Mouse (Mus musculus) CH12.LX (cell line): ENCODE results near the gene Dhx58. TPM values are rescaled to one million over a fixed set of nuclear protein-coding genes. Genes with fewer than 3 reads are reported as not detected.

Experiments used
- DNase-seq: peaks from one replicate; pipeline ENCODE4 v3.0.0-alpha.2; 2013; ENCODE audit errors: extremely low read depth
- H3K27ac ChIP-seq: 2 replicates; pipeline ENCODE4 v1.5.1; 2012; ENCODE audit warnings: low read depth, mild to moderate bottlenecking, control low read depth, moderate library complexity; ENCODE audit not compliant: insufficient read depth
- H3K27me3 ChIP-seq: replicated peaks from 2 replicates; pipeline ENCODE3; 2012; ENCODE audit warnings: inconsistent platforms
- H3K36me3 ChIP-seq, 2 experiments: replicated peaks in 1 of 2; 2 replicates each; pipeline versions ENCODE3 to v1.6.1; 2012; ENCODE audit warnings: inconsistent platforms in 1 of 2, low read length in 1 of 2, mild to moderate bottlenecking in 1 of 2, mixed read lengths in 1 of 2, moderate library complexity in 1 of 2; ENCODE audit not compliant: control insufficient read depth in 1 of 2, insufficient read depth in 1 of 2
- H3K4me1 ChIP-seq, 2 experiments: 2 replicates each; pipeline ENCODE4 v1.6.1; 2012; ENCODE audit warnings: inconsistent platforms in 1 of 2, moderate library complexity in 1 of 2; ENCODE audit not compliant: insufficient read depth in 2 of 2, control insufficient read depth in 1 of 2
- H3K4me2 ChIP-seq: 2 replicates; pipeline ENCODE4 v1.6.1; 2012; ENCODE audit warnings: low read depth, mild to moderate bottlenecking, control low read depth; ENCODE audit not compliant: poor library complexity, insufficient read depth, severe bottlenecking
- H3K4me3 ChIP-seq, 3 experiments: fragments of 150-350 bp in 1 of 3; sonication (generic) in 1 of 3; replicated peaks in 1 of 3; 2 replicates each; pipeline versions ENCODE3 to v1.5.1; 2011 to 2012; ENCODE audit warnings: low read depth in 2 of 3, low read length in 2 of 3, mild to moderate bottlenecking in 2 of 3, moderate library complexity in 2 of 3, control low read depth in 1 of 3, improper control_type of control experiment in 1 of 3, inconsistent platforms in 1 of 3, mixed read lengths in 1 of 3; ENCODE audit not compliant: poor library complexity in 1 of 3
- H3K79me2 ChIP-seq: replicated peaks from 2 replicates; pipeline ENCODE4 v1.6.1; 2012; ENCODE audit warnings: mild to moderate bottlenecking, moderate library complexity; ENCODE audit not compliant: control insufficient read depth, poor library complexity, insufficient read depth, severe bottlenecking; ENCODE audit errors: extremely low read depth
- H3K9ac ChIP-seq: 2 replicates; pipeline ENCODE4 v1.6.1; 2012; ENCODE audit warnings: low read depth, mild to moderate bottlenecking, control low read depth, moderate library complexity; ENCODE audit not compliant: insufficient read depth
- H3K9me3 ChIP-seq: replicated peaks from 2 replicates; pipeline ENCODE3; 2012; ENCODE audit warnings: low read length, inconsistent platforms, mixed read lengths
- CHD2 ChIP-seq: IDR thresholded peaks from 2 replicates; pipeline ENCODE4 v1.6.1; 2011; ENCODE audit warnings: low read length, improper control_type of control experiment
- CTCF ChIP-seq, 2 experiments: IDR thresholded peaks in 1 of 2; conservative IDR thresholded peaks in 1 of 2; 2 replicates each; pipeline ENCODE4 v1.5.1; 2011 to 2012; ENCODE audit warnings: low read depth in 2 of 2, low read length in 2 of 2, improper control_type of control experiment in 1 of 2, inconsistent platforms in 1 of 2, mild to moderate bottlenecking in 1 of 2, moderate library complexity in 1 of 2
- E2F4 ChIP-seq: IDR thresholded peaks from 2 replicates; pipeline ENCODE4 v1.6.1; 2011; ENCODE audit warnings: low read depth, low read length, improper control_type of control experiment; ENCODE audit not compliant: insufficient replicate concordance
- HCFC1 ChIP-seq: IDR thresholded peaks from 2 replicates; pipeline ENCODE4 v1.6.1; 2012; ENCODE audit warnings: low read depth, mild to moderate bottlenecking, inconsistent platforms, low read length, improper control_type of control experiment
- JUN ChIP-seq: IDR thresholded peaks from 2 replicates; pipeline ENCODE4 v1.6.1; 2011; ENCODE audit warnings: low read depth, mild to moderate bottlenecking, low read length, improper control_type of control experiment, moderate library complexity; ENCODE audit not compliant: insufficient read depth
- MEF2A ChIP-seq: IDR thresholded peaks from 2 replicates; pipeline ENCODE4 v1.6.1; 2014; ENCODE audit warnings: low read depth, mild to moderate bottlenecking, inconsistent platforms, low read length, improper control_type of control experiment, borderline replicate concordance
- MXI1 ChIP-seq: IDR thresholded peaks from 2 replicates; pipeline ENCODE4 v1.6.1; 2011; ENCODE audit warnings: mild to moderate bottlenecking, low read depth, low read length, improper control_type of control experiment
- MYC ChIP-seq: IDR thresholded peaks from 2 replicates; pipeline ENCODE4 v1.6.1; 2011; ENCODE audit warnings: low read depth, mild to moderate bottlenecking, improper control_type of control experiment, low read length
- NRF1 ChIP-seq: IDR thresholded peaks from 2 replicates; pipeline ENCODE4 v1.6.1; 2014; ENCODE audit warnings: low read depth, mild to moderate bottlenecking, inconsistent platforms, low read length, improper control_type of control experiment, moderate library complexity
- POLR2A ChIP-seq: IDR thresholded peaks from 2 replicates; pipeline ENCODE4 v1.6.1; 2011; ENCODE audit warnings: low read depth, mild to moderate bottlenecking, improper control_type of control experiment, low read length
- RAD21 ChIP-seq: IDR thresholded peaks from 2 replicates; pipeline ENCODE4 v1.6.1; 2011; ENCODE audit warnings: low read depth, mild to moderate bottlenecking, low read length, improper control_type of control experiment, moderate library complexity
- USF1 ChIP-seq: IDR thresholded peaks from 2 replicates; pipeline ENCODE4 v1.6.1; 2014; ENCODE audit warnings: low read depth, mild to moderate bottlenecking, inconsistent platforms, low read length, improper control_type of control experiment
- USF2 ChIP-seq: conservative IDR thresholded peaks from 2 replicates; pipeline ENCODE4 v1.6.1; 2011; ENCODE audit warnings: low read depth, low read length, improper control_type of control experiment
- ZNF384 ChIP-seq: IDR thresholded peaks from 2 replicates; pipeline ENCODE4 v1.6.1; 2012; ENCODE audit warnings: low read depth, low read length, improper control_type of control experiment, inconsistent platforms
- dilution Hi-C: fragments of 300-500 bp; cut with MboI; formaldehyde crosslinking; loops from 2 replicates; pipeline ENCODE4 v1.14.3; 2020; ENCODE audit warnings: low sequenced_read_pairs; ENCODE audit not compliant: extremely low pct_unique_long_range_greater_than_20kb, extremely low pct_ligation_motif_present
- in situ Hi-C: fragments of 300-500 bp; cut with MboI; formaldehyde crosslinking; loops from 3 replicates; pipeline ENCODE4 v1.14.3; 2019; ENCODE audit warnings: low sequenced_read_pairs, low pct_ligation_motif_present, low pct_unique_long_range_greater_than_20kb, mixed read lengths
- polyA plus RNA-seq: library from polyadenylated mRNA; unstranded; fragments of >175 nt; gene quantifications from 2 replicates; pipeline ENCODE4 v1.2.1, GENCODE M21; 2012; ENCODE audit warnings: low read depth; ENCODE audit not compliant: insufficient read length
- total RNA-seq, 2 experiments: library from RNA; depleted of rRNA; stranded (reverse); fragments of 300-350 nt in 1 of 2; fragments of >200 nt in 1 of 2; gene quantifications; 2 replicates each; pipeline ENCODE4 v1.2.3; 2012 to 2014

Gene Dhx58
- total and polyA plus RNA-seq, 3 experiments = 6.3 to 15.7 (median 6.4) TPM

DNA sequence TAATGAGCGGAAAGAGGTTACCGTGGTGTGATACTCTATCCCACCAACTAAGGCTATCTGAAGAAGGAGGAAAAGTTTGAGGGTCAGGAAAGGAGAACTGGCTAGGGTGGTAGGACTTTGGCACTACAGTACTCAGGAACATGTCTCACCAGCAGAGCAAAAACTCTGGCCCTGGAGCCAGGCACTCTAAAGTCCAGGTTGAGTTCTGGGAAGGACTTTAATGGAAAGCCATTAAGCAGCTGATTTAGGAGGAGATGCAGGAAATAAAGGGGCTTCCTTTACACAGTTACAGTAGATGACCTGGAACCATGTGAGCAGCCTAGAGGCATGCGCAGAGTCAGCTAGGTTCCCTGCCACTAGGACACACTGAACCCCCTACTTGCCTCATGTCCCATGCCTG lies 23.1 kb upstream of the Dhx58 start:
- TF ChIP-seq MEF2A (no peak), HCFC1 (no peak), USF2 (no peak), MYC (no peak), NRF1 (no peak), CTCF (conservative IDR thresholded peaks at IDR 0.05 in 1 of 2, IDR thresholded peaks at IDR 0.05 in 1 of 2; ENCODE audit: low read depth in 2 of 2, low read length in 2 of 2) (no peak), JUN (no peak), MXI1 (no peak)
- Histone ChIP-seq H3K27me3 (no peaks in the 10 kb centered on the region), H3K9me3 (no peaks in the 10 kb centered on the region), H3K4me3 (no peak overlapping the region), H3K79me2 (peaks cover 64% of the 10 kb centered on the region), H3K27ac (no peak overlapping the region), H3K4me2 (no peak overlapping the region), H3K4me1 (peaks cover 9 to 86% of the 10 kb centered on the region in 2 experiments; a peak in 3 of 4 replicates), H3K36me3 (peaks cover 16 to 75% of the 10 kb centered on the region in 2 experiments), H3K9ac (no peak overlapping the region)
- in situ Hi-C loops = no loop called here
- DNase-seq = no peak
- dilution Hi-C loops = no loop called here

DNA sequence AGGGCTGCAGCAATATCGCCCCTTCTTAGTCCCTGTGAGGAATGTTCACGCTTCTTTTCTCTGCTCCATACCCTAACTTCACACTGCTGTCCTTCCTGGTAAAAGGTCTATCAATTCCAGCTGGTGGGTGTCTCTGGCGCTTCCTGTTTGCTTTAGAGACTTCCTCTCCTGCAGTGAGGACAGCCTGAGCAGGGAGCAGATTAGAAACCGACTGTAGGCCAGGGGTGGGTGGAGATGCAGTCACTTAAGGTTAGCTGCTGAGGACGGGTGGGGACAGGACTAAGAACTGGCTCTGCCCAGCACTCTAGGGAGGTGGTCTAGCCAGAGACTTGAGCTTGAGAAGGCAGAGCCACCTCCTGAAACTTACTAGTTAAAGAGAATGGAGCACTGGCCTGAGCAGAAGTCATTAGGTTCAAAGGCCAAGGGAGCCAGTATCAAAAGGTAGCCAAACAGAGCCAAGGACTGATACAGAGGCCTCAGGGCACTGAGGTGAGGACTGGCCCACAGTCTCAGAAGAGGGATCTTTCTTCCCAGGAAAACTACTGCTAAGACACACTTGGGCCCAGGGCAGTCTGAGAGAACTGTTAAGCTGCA lies 20.9 kb upstream of the Dhx58 start:
- DNase-seq = no peak
- dilution Hi-C loops (no loop called here), in situ Hi-C loops (no loop called here)
- peaks cover 6 to 77% of the 10 kb centered on the region in 2 experiments for H3K36me3 ChIP-seq
- no peak overlapping the region for H3K4me3 ChIP-seq
- peaks cover 6 to 85% of the 10 kb centered on the region in 2 experiments; a peak in 3 of 4 replicates for H3K4me1 ChIP-seq
- TF ChIP-seq ZNF384 = no peak
- TF ChIP-seq HCFC1 = no peak
- no peak for TF ChIP-seq USF1
- no peak for TF ChIP-seq RAD21
- TF ChIP-seq POLR2A = no peak
- no peak for TF ChIP-seq E2F4
- no peak for TF ChIP-seq NRF1
- no peak overlapping the region for H3K9ac ChIP-seq
- H3K9me3 ChIP-seq = no peaks in the 10 kb centered on the region
- no peak overlapping the region for H3K27ac ChIP-seq
- H3K27me3 ChIP-seq = no peaks in the 10 kb centered on the region
- H3K4me2 ChIP-seq = no peak overlapping the region
- peaks cover 61% of the 10 kb centered on the region for H3K79me2 ChIP-seq

DNA sequence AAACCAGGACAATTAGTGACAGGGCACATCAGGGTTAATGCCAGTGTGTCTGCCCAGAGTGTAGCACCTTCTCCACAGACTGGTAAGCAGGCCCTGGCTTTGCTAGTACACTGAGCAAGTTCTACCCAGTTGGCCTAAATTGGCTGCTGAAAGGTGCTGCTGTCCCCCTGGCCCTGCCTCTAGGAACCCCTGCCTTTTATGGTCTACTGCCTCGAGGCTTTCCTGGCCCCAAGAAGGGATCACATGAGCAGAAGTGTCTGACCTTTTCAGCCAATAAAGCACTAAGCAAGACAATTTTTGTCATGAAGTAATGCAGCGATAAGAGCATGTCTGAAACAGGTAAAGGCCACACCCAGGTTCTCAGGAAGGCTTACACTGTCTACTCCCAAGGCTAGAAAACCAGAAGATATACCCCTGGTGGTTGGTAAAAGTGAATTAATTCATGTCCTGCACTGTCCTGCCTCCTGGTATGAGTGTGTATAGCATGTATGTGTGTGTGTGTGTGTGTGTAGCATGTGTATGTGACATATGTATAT lies 18.5 kb upstream of the Dhx58 start:
- dilution Hi-C loops = no loop called here
- Histone ChIP-seq H3K27ac (no peak overlapping the region), H3K9me3 (no peaks in the 10 kb centered on the region), H3K79me2 (peaks cover 50% of the 10 kb centered on the region), H3K4me1 (peaks cover 8 to 67% of the 10 kb centered on the region in 2 experiments), H3K9ac (no peak overlapping the region), H3K36me3 (peaks cover 25 to 81% of the 10 kb centered on the region in 2 experiments), H3K4me3 (no peak overlapping the region), H3K27me3 (no peaks in the 10 kb centered on the region), H3K4me2 (no peak overlapping the region)
- DNase-seq = no peak
- no peak for TF ChIP-seq CHD2
- in situ Hi-C loops = no loop called here
